Mouse (Mus musculus): ENCODE measurements around the gene Tbp.

DNA sequence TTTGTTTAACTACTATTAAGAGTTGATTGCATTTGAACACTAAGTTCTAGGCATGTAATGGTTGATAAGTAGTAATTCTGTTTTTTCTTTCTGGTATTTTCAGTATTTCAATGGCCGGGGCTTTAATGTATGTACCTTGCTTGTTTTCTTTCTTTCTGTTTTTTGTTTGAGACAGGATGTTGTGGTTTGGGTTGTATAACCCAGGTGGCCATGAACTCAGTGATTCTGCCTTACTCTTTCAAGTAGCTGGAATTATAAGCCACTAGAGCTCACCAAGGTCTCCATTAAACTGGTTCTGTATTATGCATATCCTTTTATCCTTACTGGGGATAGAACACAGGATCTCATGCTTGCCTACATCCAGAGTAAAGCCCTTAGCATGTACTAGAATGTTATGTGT is 19.1 kb downstream of the Tbp start:
- no peak for TF ChIP-seq TAL1 (IDR thresholded peaks at IDR 0.05; ENCODE audit: low read length)
- TF ChIP-seq GATA1 (IDR thresholded peaks at IDR 0.05; ENCODE audit: low read length): no peak
